Mouse (Mus musculus): ENCODE results near the gene Gdpgp1. TPM values are rescaled to one million over a fixed set of nuclear protein-coding genes. Genes with fewer than 3 reads are reported as not detected.

Gene Gdpgp1
- polyA plus RNA-seq, 1 experiment from 2014 or later: 2.9 TPM

GRCm38 (mm10) chr7:80267764-80268163 lies 35.1 kb downstream of the Gdpgp1 start:
- Histone ChIP-seq H3K27ac (replicated peaks) (no peak overlapping the region), H3K4me2 (replicated peaks; ENCODE audit: low read depth) (no peak overlapping the region), H3K9me3 (ENCODE audit: control insufficient read depth, low read length) (no peaks in the 10 kb centered on the region), H3K27me3 (ENCODE audit: control insufficient read depth, insufficient read depth, low read length) (no peaks in the 10 kb centered on the region), H3K4me3 (ENCODE audit: low read depth, low read length) (no peak overlapping the region), H3K9ac (ENCODE audit: low read length) (no peak overlapping the region), H3K36me3 (ENCODE audit: control insufficient read depth, insufficient read depth, low read length) (peaks cover 13% of the 10 kb centered on the region), H3K4me1 (replicated peaks; ENCODE audit: control insufficient read depth, insufficient read depth) (no peaks in the 10 kb centered on the region)
- DNase-seq (ENCODE audit: low spot score): no peak
- no peak for ATAC-seq (ENCODE audit: low FRiP score, low TSS enrichment)
- WGBS: 57% methylated on average over 1 of the region's 1 CpGs
- TF ChIP-seq CTCF (IDR thresholded peaks at IDR 0.05; ENCODE audit: low read depth) (no peak), EP300 (optimal IDR thresholded peaks at IDR 0.05) (no peak)

DNA sequence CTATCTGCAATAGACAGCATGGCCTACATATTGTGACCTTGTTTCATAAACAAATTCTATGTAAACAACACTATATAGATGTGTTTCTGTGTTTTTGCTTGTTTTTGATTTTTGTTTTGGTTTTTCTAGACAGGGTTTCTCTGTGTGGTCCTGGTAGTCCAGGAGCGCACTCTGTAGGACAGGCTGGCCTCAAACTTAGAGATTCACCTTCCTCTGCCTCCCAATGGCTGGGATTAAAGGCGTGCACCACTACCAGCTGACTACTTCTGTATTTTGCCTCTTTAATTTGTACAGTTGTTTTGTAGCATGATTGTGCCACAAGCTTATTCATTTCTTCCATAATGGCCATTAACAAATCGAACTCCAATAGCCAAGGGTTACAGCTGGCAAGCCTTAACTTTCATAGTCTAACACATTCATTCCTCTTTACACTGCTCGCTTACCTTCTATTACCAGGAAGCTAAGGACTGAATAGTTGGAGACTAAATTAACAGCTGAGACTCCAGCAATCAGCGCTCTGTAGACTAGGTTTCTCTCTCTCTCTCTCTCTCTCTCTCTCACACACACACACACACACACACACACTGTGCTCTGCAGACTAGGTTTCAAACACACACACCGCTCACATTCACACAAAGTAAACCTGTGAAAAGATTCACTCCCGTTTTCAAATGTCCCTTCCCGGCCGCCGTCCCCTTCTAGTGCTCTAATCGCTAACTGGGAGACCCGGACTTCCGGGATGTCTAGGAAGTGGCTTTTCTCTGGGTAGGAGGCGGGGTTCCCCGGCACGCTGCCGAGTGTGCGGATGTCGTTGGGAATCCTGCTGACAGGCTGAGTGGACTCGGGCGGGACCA lies 36.5 kb downstream of the Gdpgp1 start, which contains the start of gene Vps33b:
TSS of gene Vps33b (plus strand) at position 753 of the 854 bp plus-strand sequence.
- Histone ChIP-seq H3K4me2 (replicated peaks; ENCODE audit: low read depth) (peak within 1 kb of the TSS; percentile 95), H3K9me3 (ENCODE audit: control insufficient read depth, low read length) (no peaks in the 10 kb centered on the region), H3K27ac (replicated peaks) (peak within 1 kb of the TSS; percentile 88), H3K9ac (ENCODE audit: low read length) (peak within 1 kb of the TSS; percentile 80), H3K27me3 (ENCODE audit: control insufficient read depth, insufficient read depth, low read length) (no peaks in the 10 kb centered on the region), H3K36me3 (ENCODE audit: control insufficient read depth, insufficient read depth, low read length) (peaks cover 11% of the 10 kb centered on the region), H3K4me3 (ENCODE audit: low read depth, low read length) (peak within 1 kb of the TSS; percentile 81), H3K4me1 (replicated peaks; ENCODE audit: control insufficient read depth, insufficient read depth) (no peaks in the 10 kb centered on the region)
- ATAC-seq (ENCODE audit: low FRiP score, low TSS enrichment) (peak; percentile 93), DNase-seq (ENCODE audit: low spot score) (peak; percentile 95)
- TF ChIP-seq EP300 (optimal IDR thresholded peaks at IDR 0.05) (peak; percentile 55), CTCF (IDR thresholded peaks at IDR 0.05; ENCODE audit: low read depth) (peak; percentile 3; the same call in 1 of the 2 replicates)
- WGBS: 4% methylated on average over 21 of the region's 21 CpGs

GRCm38 (mm10) chr7:80269751-80270255 lies 37.1 kb downstream of the Gdpgp1 start:
- Histone ChIP-seq H3K27me3 (ENCODE audit: control insufficient read depth, insufficient read depth, low read length) (no peaks in the 10 kb centered on the region), H3K9me3 (ENCODE audit: control insufficient read depth, low read length) (no peaks in the 10 kb centered on the region), H3K27ac (replicated peaks) (peak overlapping the region; percentile 88), H3K9ac (ENCODE audit: low read length) (peak overlapping the region; percentile 80), H3K4me3 (ENCODE audit: low read depth, low read length) (peak overlapping the region; percentile 81), H3K4me2 (replicated peaks; ENCODE audit: low read depth) (peak overlapping the region; percentile 95), H3K4me1 (replicated peaks; ENCODE audit: control insufficient read depth, insufficient read depth) (no peaks in the 10 kb centered on the region), H3K36me3 (ENCODE audit: control insufficient read depth, insufficient read depth, low read length) (peaks cover 11% of the 10 kb centered on the region)
- TF ChIP-seq CTCF (IDR thresholded peaks at IDR 0.05; ENCODE audit: low read depth) (no peak), EP300 (optimal IDR thresholded peaks at IDR 0.05) (no peak)
- ATAC-seq (ENCODE audit: low FRiP score, low TSS enrichment) (peak; percentile 74), DNase-seq (ENCODE audit: low spot score) (peak; percentile 53)
- WGBS: under 1% methylated on average over 23 of the region's 23 CpGs

- no peak for DNase-seq (ENCODE audit: low spot score)
- H3K9ac ChIP-seq (ENCODE audit: low read length): no peak overlapping the region
- H3K4me2 ChIP-seq (replicated peaks; ENCODE audit: low read depth): no peak overlapping the region
- TF ChIP-seq EP300 (optimal IDR thresholded peaks at IDR 0.05) (no peak), CTCF (IDR thresholded peaks at IDR 0.05; ENCODE audit: low read depth) (no peak)
- no peaks in the 10 kb centered on the region for H3K27me3 ChIP-seq (ENCODE audit: control insufficient read depth, insufficient read depth, low read length)
- H3K27ac ChIP-seq (replicated peaks): no peak overlapping the region
- no peaks in the 10 kb centered on the region for H3K9me3 ChIP-seq (ENCODE audit: control insufficient read depth, low read length)
- peaks cover 15% of the 10 kb centered on the region for H3K36me3 ChIP-seq (ENCODE audit: control insufficient read depth, insufficient read depth, low read length)
- no peak for ATAC-seq (ENCODE audit: low FRiP score, low TSS enrichment)
- no peaks in the 10 kb centered on the region for H3K4me1 ChIP-seq (replicated peaks; ENCODE audit: control insufficient read depth, insufficient read depth)
- 87% methylated on average over 2 of the region's 2 CpGs for WGBS
- no peak overlapping the region for H3K4me3 ChIP-seq (ENCODE audit: low read depth, low read length)
Observed at GRCm38 (mm10) chr7:80273456-80273855, 40.8 kb downstream of the Gdpgp1 start.

- Histone ChIP-seq H3K4me1 (replicated peaks; ENCODE audit: control insufficient read depth, insufficient read depth) (no peaks in the 10 kb centered on the region), H3K27ac (replicated peaks) (no peak overlapping the region), H3K27me3 (ENCODE audit: control insufficient read depth, insufficient read depth, low read length) (no peaks in the 10 kb centered on the region), H3K9me3 (ENCODE audit: control insufficient read depth, low read length) (no peaks in the 10 kb centered on the region), H3K4me3 (ENCODE audit: low read depth, low read length) (no peak overlapping the region), H3K4me2 (replicated peaks; ENCODE audit: low read depth) (no peak overlapping the region), H3K36me3 (ENCODE audit: control insufficient read depth, insufficient read depth, low read length) (peaks cover 18% of the 10 kb centered on the region), H3K9ac (ENCODE audit: low read length) (no peak overlapping the region)
- ATAC-seq (ENCODE audit: low FRiP score, low TSS enrichment) (no peak), DNase-seq (ENCODE audit: low spot score) (no peak)
- no peak for TF ChIP-seq CTCF (IDR thresholded peaks at IDR 0.05; ENCODE audit: low read depth)
- TF ChIP-seq EP300 (optimal IDR thresholded peaks at IDR 0.05): no peak
- 99% methylated on average over 4 of the region's 4 CpGs for WGBS
Observed at GRCm38 (mm10) chr7:80276374-80276773, 43.7 kb downstream of the Gdpgp1 start.

- Histone ChIP-seq H3K4me1 (replicated peaks; ENCODE audit: control insufficient read depth, insufficient read depth) (no peaks in the 10 kb centered on the region), H3K36me3 (ENCODE audit: control insufficient read depth, insufficient read depth, low read length) (peaks cover 24% of the 10 kb centered on the region), H3K4me2 (replicated peaks; ENCODE audit: low read depth) (no peak overlapping the region), H3K9me3 (ENCODE audit: control insufficient read depth, low read length) (no peaks in the 10 kb centered on the region), H3K27me3 (ENCODE audit: control insufficient read depth, insufficient read depth, low read length) (no peaks in the 10 kb centered on the region), H3K27ac (replicated peaks) (no peak overlapping the region), H3K9ac (ENCODE audit: low read length) (no peak overlapping the region), H3K4me3 (ENCODE audit: low read depth, low read length) (no peak overlapping the region)
- DNase-seq (ENCODE audit: low spot score) (no peak), ATAC-seq (ENCODE audit: low FRiP score, low TSS enrichment) (no peak)
- WGBS: 82% methylated on average over 10 of the region's 10 CpGs
- no peak for TF ChIP-seq CTCF (IDR thresholded peaks at IDR 0.05; ENCODE audit: low read depth)
- TF ChIP-seq EP300 (optimal IDR thresholded peaks at IDR 0.05): no peak
Observed at GRCm38 (mm10) chr7:80280032-80280431, 47.4 kb downstream of the Gdpgp1 start.
